Mouse (Mus musculus) C2C12 (cell line): ENCODE data around the gene Skint6. TPM values are rescaled to one million over a fixed set of nuclear protein-coding genes. Genes with fewer than 3 reads are reported as not detected.
"Not testable (repeated sequence)": the region's sequence is repeated elsewhere in the genome, so short reads cannot be mapped to it uniquely, and the experiment has no call there.

ENCODE experiments used
- H3K27me3 ChIP-seq: one replicate; pipeline ENCODE4 v1.6.1; 2011; ENCODE audit not compliant: control insufficient read depth, insufficient read depth, insufficient read length
- H3K36me3 ChIP-seq: one replicate; pipeline ENCODE4 v1.6.1; 2011; ENCODE audit not compliant: control insufficient read depth, insufficient read depth
- H3K4me3 ChIP-seq: one replicate; pipeline ENCODE4 v1.5.1; 2011; ENCODE audit warnings: mild to moderate bottlenecking, control low read depth; ENCODE audit not compliant: poor library complexity, insufficient read depth, severe bottlenecking
- H3K79me2 ChIP-seq: one replicate; pipeline ENCODE4 v1.6.1; 2011; ENCODE audit not compliant: control insufficient read depth, insufficient read depth
- H3K79me3 ChIP-seq: one replicate; pipeline ENCODE4 v1.6.1; 2011; ENCODE audit warnings: low read depth, control low read depth
- H3ac ChIP-seq: one replicate; pipeline ENCODE3; 2011; ENCODE audit warnings: low read depth; ENCODE audit not compliant: control insufficient read depth, insufficient read length
- CEBPB ChIP-seq: IDR thresholded peaks from one replicate; pipeline ENCODE4 v1.6.1; 2011; ENCODE audit warnings: low read depth, mild to moderate bottlenecking, control low read depth, moderate library complexity
- CTCF ChIP-seq: IDR thresholded peaks from one replicate; pipeline ENCODE4 v1.5.1; 2011; ENCODE audit not compliant: control insufficient read depth, insufficient read depth, insufficient read length
- FOSL1 ChIP-seq: IDR thresholded peaks from one replicate; pipeline ENCODE4 v1.8.0; 2011; ENCODE audit warnings: mild to moderate bottlenecking, low read length; ENCODE audit not compliant: poor library complexity, insufficient read depth, severe bottlenecking
- MAX ChIP-seq: IDR thresholded peaks from one replicate; pipeline ENCODE4 v1.6.1; 2011; ENCODE audit warnings: mild to moderate bottlenecking, control low read depth
- MYOD1 ChIP-seq: IDR thresholded peaks from one replicate; pipeline ENCODE4 v1.6.1; 2011; ENCODE audit warnings: low read depth; ENCODE audit not compliant: control insufficient read depth, insufficient read length
- MYOG ChIP-seq: IDR thresholded peaks from one replicate; pipeline ENCODE4 v1.6.1; 2011; ENCODE audit not compliant: control insufficient read depth, insufficient read length; ENCODE audit errors: extremely low read depth
- USF1 ChIP-seq: IDR thresholded peaks from one replicate; pipeline ENCODE4 v1.6.1; 2011; ENCODE audit warnings: low read depth, mild to moderate bottlenecking, control low read depth, moderate library complexity
- long read RNA-seq, 2 experiments: library from polyadenylated mRNA; unstranded; transcript quantifications; one replicate each; pipeline ENCODE4 v2.0.0; 2019 to 2020
- polyA plus RNA-seq: library from polyadenylated mRNA; unstranded; fragments of >200 nt; fragmentation: generic; extraction: Trizol; gene quantifications from one replicate; pipeline ENCODE4 v1.2.1, GENCODE M21; 2012; ENCODE audit warnings: missing spikeins

Skint6 gene
- not detected for polyA plus RNA-seq
- long read RNA-seq, experiment 1 = 0 reads
- long read RNA-seq, experiment 2 = 0 reads

DNA sequence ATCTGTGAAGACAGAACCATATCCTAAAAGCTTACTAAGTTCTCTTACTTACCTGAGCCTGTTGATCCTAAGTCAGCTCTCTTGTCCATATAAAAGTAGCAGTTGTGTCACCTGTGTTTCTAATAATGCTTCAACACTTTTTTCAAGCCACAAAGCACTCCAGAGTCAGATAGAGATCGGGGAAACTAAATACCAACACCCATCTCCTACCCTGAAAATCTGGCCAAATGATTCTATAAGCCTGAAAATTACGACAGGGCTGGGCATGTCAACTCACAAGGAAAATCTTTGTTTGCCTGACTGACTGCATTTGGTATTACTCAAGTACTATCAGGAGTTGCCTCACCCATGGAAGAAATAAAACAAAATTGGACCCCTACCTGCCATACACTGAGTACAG lies at the start of gene Skint6:
Skint6 (minus strand) TSS at position 101 of the 400 bp plus-strand sequence.
- no peak within 1 kb of the TSS for H3ac ChIP-seq
- H3K27me3 ChIP-seq = no peaks in the 10 kb centered on the region
- H3K79me2 ChIP-seq = no peaks in the 10 kb centered on the region
- no peak within 1 kb of the TSS for H3K4me3 ChIP-seq
- no peak for TF ChIP-seq FOSL1
- TF ChIP-seq CTCF = no peak
- TF ChIP-seq MAX = no peak
- TF ChIP-seq USF1 = no peak
- H3K79me3 ChIP-seq = no peaks in the 10 kb centered on the region
- no peaks in the 10 kb centered on the region for H3K36me3 ChIP-seq

- H3K4me3 ChIP-seq = no peak overlapping the region
- H3K79me3 ChIP-seq = no peaks in the 10 kb centered on the region
- H3K79me2 ChIP-seq = no peaks in the 10 kb centered on the region
- H3K36me3 ChIP-seq = no peaks in the 10 kb centered on the region
- TF ChIP-seq MYOD1 (no peak), CTCF (no peak), FOSL1 (no peak), MYOG (no peak), CEBPB (no peak), MAX (no peak), USF1 (no peak)
- H3K27me3 ChIP-seq = no peaks in the 10 kb centered on the region
- no peak overlapping the region for H3ac ChIP-seq
These were observed 34.1 kb upstream of the Skint6 start for GRCm38 (mm10) chr4:113320911-113321310.

GRCm38 (mm10) chr4:113301773-113302473 lies 15.2 kb upstream of the Skint6 start:
- no peak overlapping the region for H3K4me3 ChIP-seq
- H3K36me3 ChIP-seq = no peaks in the 10 kb centered on the region
- H3K79me3 ChIP-seq = no peaks in the 10 kb centered on the region
- no peaks in the 10 kb centered on the region for H3K79me2 ChIP-seq
- TF ChIP-seq CTCF = no peak
- no peak for TF ChIP-seq FOSL1
- no peak for TF ChIP-seq CEBPB
- TF ChIP-seq MYOG = no peak
- H3K27me3 ChIP-seq = no peaks in the 10 kb centered on the region
- H3ac ChIP-seq = no peak overlapping the region

GRCm38 (mm10) chr4:113263363-113264060 lies 23.3 kb downstream of the Skint6 start:
- Histone ChIP-seq H3K27me3 (no peaks in the 10 kb centered on the region), H3K79me3 (no peaks in the 10 kb centered on the region), H3ac (no peak overlapping the region), H3K36me3 (no peaks in the 10 kb centered on the region), H3K4me3 (no peak overlapping the region), H3K79me2 (no peaks in the 10 kb centered on the region)
- TF ChIP-seq CEBPB (no peak), MAX (no peak), MYOG (no peak), MYOD1 (no peak), CTCF (no peak), FOSL1 (no peak), USF1 (no peak)

DNA sequence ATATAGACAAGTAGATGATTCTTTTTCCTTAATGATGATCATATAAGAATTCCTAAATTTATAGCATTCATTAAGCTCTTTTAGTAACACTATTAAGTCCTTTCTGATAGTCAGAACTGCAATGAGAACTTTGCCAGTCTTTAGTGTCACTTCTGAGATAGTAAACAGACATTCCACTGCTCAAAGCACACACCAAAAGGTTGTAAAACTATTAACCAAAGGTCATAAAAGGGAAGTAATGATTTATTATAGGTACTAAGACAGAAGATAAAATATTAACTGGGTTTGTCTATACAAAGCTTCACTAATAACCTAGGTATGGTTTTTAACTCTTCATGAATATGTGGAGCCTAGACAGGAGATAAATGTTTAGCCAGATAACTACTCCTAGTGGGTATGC lies 41.0 kb downstream of the Skint6 start:
- Histone ChIP-seq H3K79me3 (no peaks in the 10 kb centered on the region), H3K79me2 (no peaks in the 10 kb centered on the region), H3ac (no peak overlapping the region), H3K27me3 (no peaks in the 10 kb centered on the region), H3K4me3 (no peak overlapping the region), H3K36me3 (no peaks in the 10 kb centered on the region)
- TF ChIP-seq FOSL1 (no peak), MAX (no peak), CTCF (no peak), USF1 (no peak), MYOD1 (no peak), MYOG (no peak), CEBPB (no peak)

DNA sequence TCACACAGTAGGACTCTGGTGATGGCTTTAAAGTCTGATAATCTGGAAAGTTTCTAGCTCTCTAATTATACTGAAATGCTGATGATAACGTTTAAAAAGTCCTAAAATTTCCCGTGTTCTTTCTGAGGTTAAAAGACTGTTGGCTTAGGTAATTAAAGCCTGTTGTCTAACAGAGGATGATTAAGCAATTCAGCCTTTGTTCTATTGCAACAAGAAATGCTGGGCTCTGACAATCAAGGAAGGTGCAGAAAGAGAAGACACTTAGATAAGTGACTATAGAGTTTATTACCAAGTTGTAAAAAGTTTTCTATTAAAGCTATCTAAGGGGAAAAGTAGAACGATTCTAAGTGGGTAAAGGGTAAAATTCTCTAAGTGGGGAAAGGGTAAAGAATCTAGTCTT lies 219.2 kb downstream of the Skint6 start:
- TF ChIP-seq MAX (no peak), MYOD1 (no peak), CEBPB (no peak), MYOG (no peak), USF1 (no peak), CTCF (no peak), FOSL1 (no peak)
- Histone ChIP-seq H3K79me3 (no peaks in the 10 kb centered on the region), H3K4me3 (no peak overlapping the region), H3K79me2 (no peaks in the 10 kb centered on the region), H3K27me3 (no peaks in the 10 kb centered on the region), H3K36me3 (no peaks in the 10 kb centered on the region), H3ac (no peak overlapping the region)

DNA sequence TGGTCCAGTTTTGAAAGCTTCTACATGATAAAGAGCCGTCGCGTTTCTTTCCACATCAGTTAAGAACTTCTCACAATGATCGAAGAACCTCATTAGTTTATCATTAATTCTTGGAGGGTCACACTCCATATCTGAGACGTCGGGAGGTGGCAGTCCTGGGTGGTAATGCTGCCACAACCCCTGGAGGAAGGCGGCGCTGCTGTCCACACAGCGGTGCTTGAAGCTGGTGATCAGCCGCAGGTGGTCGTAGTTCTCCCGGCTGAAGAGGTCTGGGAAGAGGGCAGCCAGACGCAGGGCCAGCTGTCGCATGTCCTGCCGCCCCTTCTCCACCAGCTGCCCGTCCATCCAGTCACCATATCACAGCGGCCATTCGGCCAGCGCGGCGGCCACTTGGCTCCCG lies 307.6 kb downstream of the Skint6 start:
- not testable (repeated sequence) for H3K79me2 ChIP-seq, H3ac ChIP-seq, H3K4me3 ChIP-seq, H3K79me3 ChIP-seq, H3K36me3 ChIP-seq, H3K27me3 ChIP-seq
